Mouse (Mus musculus): ENCODE results near the gene Scaf11.
A peak's percentile ranks its signal among the peaks of the same experiment; 100 is the strongest.

Scaf11 gene

DNA sequence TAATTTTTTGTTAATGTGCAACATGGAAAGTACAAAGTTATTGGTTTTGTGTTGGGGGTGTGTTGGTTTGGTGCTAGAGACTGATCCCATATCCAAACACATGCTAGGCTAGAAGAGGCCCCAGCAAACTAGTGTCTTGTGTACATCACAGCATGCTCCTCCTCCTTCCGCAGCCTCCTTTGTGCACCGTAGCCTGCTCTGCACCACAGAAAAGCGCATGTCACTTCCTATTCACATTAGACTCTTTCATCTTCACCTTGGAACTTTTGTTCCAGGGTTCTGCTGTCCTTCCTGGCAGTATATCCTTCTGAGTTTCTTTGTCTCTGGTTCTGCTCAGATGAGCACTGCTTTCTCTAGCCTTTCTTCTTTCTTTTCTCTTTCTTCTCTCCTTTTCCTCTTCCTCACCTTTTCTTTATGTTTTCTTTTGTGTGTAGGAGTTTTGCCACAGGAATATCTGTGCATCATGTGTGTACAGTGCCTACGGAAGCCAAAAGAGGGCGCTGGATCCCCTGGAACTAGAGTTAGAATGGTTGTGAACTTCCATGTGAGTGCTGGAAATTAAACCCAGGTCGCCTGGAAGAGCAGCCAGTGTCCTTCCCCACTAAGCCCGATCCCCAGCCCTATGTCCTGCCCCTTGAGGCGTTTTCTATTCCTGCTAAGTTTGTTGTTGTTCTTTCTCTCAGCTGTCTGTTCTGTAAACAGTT is 63.9 kb downstream of the Scaf11 start:
- no peak for DNase-seq (ENCODE audit: low spot score)

DNA sequence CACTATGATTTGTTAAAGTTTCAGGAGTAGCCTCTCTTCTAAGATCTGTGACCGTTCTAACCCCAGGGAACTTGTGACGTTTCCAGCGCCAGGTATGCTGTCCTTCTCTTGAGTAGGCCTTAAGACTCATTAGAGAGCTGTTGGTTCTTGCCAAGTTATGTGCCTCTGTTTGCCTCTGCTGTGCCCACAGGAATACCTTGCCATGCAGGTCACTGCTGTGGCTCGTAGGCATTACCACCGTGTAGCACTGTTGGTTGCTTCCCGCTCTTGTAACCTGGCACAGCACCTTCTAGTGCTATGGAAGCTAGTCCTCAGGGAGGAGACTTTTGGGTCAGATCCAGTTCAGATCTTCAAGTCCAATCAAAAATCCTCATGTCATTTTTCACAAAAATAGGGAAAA is 65.6 kb downstream of the Scaf11 start:
- no peak for DNase-seq (ENCODE audit: low spot score)

DNA sequence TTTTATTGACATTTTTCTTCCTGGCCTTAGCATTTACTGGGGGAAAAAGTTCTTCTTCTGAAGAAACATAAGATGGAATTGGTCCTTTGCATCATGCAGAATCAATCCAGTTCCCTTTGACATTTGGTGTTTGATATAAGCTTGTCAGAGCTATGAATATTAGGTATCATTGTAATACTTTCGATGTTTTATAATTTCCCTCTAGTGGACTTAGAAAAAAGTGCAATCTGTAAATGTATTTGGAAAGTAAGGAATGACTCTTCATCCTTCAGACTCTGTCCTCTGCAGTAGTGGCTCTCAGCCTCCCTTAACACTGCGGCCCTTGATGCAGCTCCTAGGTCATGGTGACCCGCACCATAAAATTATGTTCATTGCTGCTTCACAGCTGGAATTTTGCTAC is 67.8 kb downstream of the Scaf11 start:
- no peak for DNase-seq (ENCODE audit: low spot score)

GRCm38 (mm10) chr15:96388565-96388964 is 72.1 kb downstream of the Scaf11 start:
- no peak for DNase-seq (ENCODE audit: low spot score)

DNA sequence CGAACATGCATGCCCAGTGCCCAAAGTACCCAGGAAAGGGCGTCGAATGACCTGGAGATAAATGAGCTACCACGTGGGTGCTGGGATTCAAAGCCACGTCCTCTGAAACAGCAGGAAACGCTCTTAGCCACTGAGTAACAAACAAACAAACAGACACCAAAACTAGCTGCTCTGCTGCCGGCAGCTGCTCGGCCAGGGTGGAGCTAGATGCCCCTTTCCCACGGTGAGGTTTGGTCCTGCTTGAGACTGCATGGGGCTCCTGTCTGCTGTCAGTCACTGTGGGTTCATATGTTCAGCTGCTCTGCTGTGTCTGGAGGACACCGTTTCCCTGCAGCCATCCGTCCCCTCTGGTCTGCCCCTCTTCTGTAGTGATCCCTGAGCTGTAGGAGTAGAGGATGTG is 78.4 kb downstream of the Scaf11 start:
- DNase-seq (ENCODE audit: low spot score): no peak

GRCm38 (mm10) chr15:96377701-96378100 is 82.9 kb downstream of the Scaf11 start:
- DNase-seq (ENCODE audit: low spot score): no peak

DNA sequence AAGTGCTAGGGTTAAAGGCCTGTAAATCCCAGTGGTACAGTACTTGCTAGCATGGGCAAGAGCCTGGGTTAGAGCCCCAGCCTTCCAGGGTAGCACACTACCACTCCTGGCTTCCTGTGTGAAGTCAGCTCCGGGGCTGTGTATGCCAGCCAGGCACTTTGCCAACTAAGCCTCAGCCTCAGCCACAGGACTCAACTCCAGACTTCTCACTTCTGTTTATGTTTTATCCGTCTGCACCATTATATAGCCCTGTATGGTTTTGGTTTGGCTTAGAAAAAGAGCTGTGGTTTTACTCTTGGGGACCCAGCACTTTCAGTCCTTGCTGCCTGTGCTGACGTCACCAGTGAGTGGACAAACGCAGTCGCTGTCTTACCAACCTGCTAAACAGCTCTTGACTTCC is 83.4 kb downstream of the Scaf11 start:
- DNase-seq (ENCODE audit: low spot score): peak; percentile 29

DNA sequence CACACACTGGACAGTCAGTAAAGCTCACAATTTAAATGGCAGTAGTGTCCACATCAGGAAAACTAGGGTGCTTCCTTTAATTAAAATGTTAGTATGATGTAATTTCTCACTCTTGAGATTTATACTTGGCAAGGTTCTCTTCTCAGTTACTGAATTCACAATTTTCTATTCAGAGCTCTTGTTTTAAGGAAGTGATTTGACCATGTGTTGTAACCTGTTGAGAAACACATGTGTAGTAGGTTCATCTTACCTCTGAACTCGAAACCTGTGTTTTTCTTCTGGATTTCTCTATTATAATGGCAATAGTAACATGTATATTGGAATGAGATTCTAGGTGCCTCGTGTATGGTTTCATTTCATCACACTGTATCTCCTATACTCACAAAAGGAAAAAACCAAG is 84.4 kb downstream of the Scaf11 start:
- no peak for DNase-seq (ENCODE audit: low spot score)

DNA sequence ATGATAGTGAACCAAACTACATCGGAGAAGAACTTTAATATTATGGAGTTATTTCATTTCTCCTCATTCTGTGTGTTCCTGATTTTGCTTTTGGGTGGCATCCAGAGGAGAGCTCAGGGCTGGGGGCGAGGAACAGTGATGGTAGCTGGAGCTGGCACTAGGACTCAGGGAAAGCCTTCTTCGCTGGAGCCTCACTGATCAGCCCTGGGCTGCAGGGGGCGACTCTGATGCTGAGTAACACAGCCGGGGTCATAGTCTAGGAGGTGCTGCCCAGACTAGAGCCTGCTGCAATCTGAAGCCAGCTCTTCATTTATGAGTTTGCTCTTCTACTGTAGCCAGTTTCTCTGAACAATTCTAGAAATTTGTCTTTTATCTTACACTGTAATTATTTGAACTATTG is 87.5 kb downstream of the Scaf11 start:
- no peak for DNase-seq (ENCODE audit: low spot score)

GRCm38 (mm10) chr15:96372628-96373027 is 88.0 kb downstream of the Scaf11 start:
- no peak for DNase-seq (ENCODE audit: low spot score)

DNA sequence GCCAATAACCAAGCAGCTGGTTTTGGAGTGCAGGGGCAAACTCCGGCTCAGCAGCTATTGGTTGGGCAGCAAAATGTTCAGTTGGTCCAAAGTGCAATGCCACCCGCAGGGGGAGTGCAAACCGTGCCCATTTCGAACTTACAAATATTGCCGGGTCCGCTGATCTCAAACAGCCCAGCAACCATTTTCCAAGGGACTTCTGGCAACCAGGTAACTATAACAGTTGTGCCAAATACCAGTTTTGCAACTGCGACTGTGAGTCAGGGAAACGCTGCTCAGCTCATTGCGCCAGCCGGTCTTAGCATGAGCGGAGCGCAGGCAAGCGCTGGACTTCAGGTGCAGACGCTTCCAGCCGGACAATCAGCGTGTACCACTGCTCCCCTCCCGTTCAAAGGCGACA is 89.3 kb downstream of the Scaf11 start:
- no peak for DNase-seq (ENCODE audit: low spot score)

- DNase-seq (ENCODE audit: low spot score): no peak
Measured at GRCm38 (mm10) chr15:96366176-96366963, 94.3 kb downstream of the Scaf11 start.

DNA sequence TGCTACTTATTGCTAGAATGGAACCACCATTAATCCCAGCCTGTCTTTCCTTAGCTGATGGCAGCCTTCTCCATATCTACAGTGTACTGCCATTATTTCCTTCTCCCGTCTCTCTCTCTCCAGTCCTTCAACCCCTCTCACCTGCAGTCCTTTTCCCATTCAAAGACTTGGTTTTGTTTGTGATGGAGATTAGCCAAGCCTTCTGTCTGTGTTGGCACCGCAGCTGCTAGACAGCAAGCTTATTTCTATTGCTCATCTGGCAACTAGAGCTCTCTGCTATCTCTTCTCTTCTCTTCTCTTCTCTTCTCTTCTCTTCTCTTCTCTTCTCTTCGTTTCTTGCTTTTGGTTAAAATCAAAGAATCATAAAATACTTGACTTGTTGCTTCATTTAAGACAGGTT is 95.3 kb downstream of the Scaf11 start:
- no peak for DNase-seq (ENCODE audit: low spot score)

All from layer of hippocampus, adult 11-12 months (tissue).